Mouse (Mus musculus): Measurements from ENCODE around the gene Krt71. TPM values are rescaled to one million over a fixed set of nuclear protein-coding genes. Genes with fewer than 3 reads are reported as not detected.

The Krt71 gene
- polyA plus RNA-seq, 1 experiment from 2014 or later: not detected

GRCm38 (mm10) chr15:101688161-101688560, 54.7 kb downstream of the Krt71 start:
- Histone ChIP-seq H3K27me3 (no peaks in the 10 kb centered on the region), H3K4me2 (no peak overlapping the region), H3K27ac (replicated peaks) (no peak overlapping the region), H3K4me1 (replicated peaks) (no peaks in the 10 kb centered on the region), H3K9me3 (replicated peaks) (no peaks in the 10 kb centered on the region), H3K4me3 (replicated peaks) (no peak overlapping the region), H3K36me3 (replicated peaks) (no peaks in the 10 kb centered on the region), H3K9ac (no peak overlapping the region)
- 42% methylated on average over 2 of the region's 2 CpGs for WGBS (ENCODE audit: insufficient replicate concordance)
- no peak for ATAC-seq (ENCODE audit: insufficient read depth)

Small RNAs within 50 kb of the gene (microRNA-seq; reads per million reads assigned to microRNA genes)
- gene Gm44323: not detected
- gene Gm44342: not detected

Other genes starting within 250 kb of the Krt71 start
- gene Gm49425, start 225.8 kb downstream of the Krt71 start, polyA plus RNA-seq (2015; fragmentation: Nextera tagmentation; extraction: Ambion mirVana): not detected in 2 replicates
- 0.05 TPM in 1 of 2 replicates, not detected in the other for gene Krt84, start 210.3 kb downstream of the Krt71 start, polyA plus RNA-seq (2015; fragmentation: Nextera tagmentation; extraction: Ambion mirVana)
- gene Krt82, start 192.4 kb downstream of the Krt71 start, polyA plus RNA-seq (2015; fragmentation: Nextera tagmentation; extraction: Ambion mirVana): not detected in 2 replicates
- not detected in 2 replicates for gene Krt90, start 180.2 kb downstream of the Krt71 start, polyA plus RNA-seq (2015; fragmentation: Nextera tagmentation; extraction: Ambion mirVana)
- gene Krt75, start 169.2 kb downstream of the Krt71 start, polyA plus RNA-seq (2015; fragmentation: Nextera tagmentation; extraction: Ambion mirVana): not detected in 2 replicates
- gene Gm5414, start 114.9 kb downstream of the Krt71 start, polyA plus RNA-seq (2015; fragmentation: Nextera tagmentation; extraction: Ambion mirVana): not detected in 2 replicates
- not detected in 2 replicates for gene Gm5478, start 95.7 kb downstream of the Krt71 start, polyA plus RNA-seq (2015; fragmentation: Nextera tagmentation; extraction: Ambion mirVana)
- gene Krt6b, start 62.8 kb downstream of the Krt71 start, polyA plus RNA-seq (2015; fragmentation: Nextera tagmentation; extraction: Ambion mirVana): not detected in 2 replicates
- gene Krt6a, start 48.8 kb downstream of the Krt71 start, polyA plus RNA-seq (2015; fragmentation: Nextera tagmentation; extraction: Ambion mirVana): 0.05 and 0.17 TPM in 2 replicates
- 0.14 and 0.53 TPM in 2 replicates for gene Krt5, start 30.2 kb downstream of the Krt71 start, polyA plus RNA-seq (2015; fragmentation: Nextera tagmentation; extraction: Ambion mirVana)
- gene Krt72, start 43.4 kb upstream of the Krt71 start, polyA plus RNA-seq (2015; fragmentation: Nextera tagmentation; extraction: Ambion mirVana): not detected in 2 replicates
- gene Krt73, start 59.2 kb upstream of the Krt71 start, polyA plus RNA-seq (2015; fragmentation: Nextera tagmentation; extraction: Ambion mirVana): not detected in 2 replicates
- gene Krt2, start 75.1 kb upstream of the Krt71 start, polyA plus RNA-seq (2015; fragmentation: Nextera tagmentation; extraction: Ambion mirVana): not detected in 2 replicates
- 0.08 and 0.70 TPM in 2 replicates for gene Krt1, start 107.7 kb upstream of the Krt71 start, polyA plus RNA-seq (2015; fragmentation: Nextera tagmentation; extraction: Ambion mirVana)
- 0.22 TPM in 1 of 2 replicates, not detected in the other for gene Krt77, start 126.6 kb upstream of the Krt71 start, polyA plus RNA-seq (2015; fragmentation: Nextera tagmentation; extraction: Ambion mirVana)
- gene Krt76, start 149.8 kb upstream of the Krt71 start, polyA plus RNA-seq (2015; fragmentation: Nextera tagmentation; extraction: Ambion mirVana): not detected in 2 replicates
- 0.22 and 0.29 TPM in 2 replicates for gene Krt4, start 181.6 kb upstream of the Krt71 start, polyA plus RNA-seq (2015; fragmentation: Nextera tagmentation; extraction: Ambion mirVana)
- gene Krt79, start 197.2 kb upstream of the Krt71 start, polyA plus RNA-seq (2015; fragmentation: Nextera tagmentation; extraction: Ambion mirVana): not detected in 2 replicates
- 0.06 TPM in 1 of 2 replicates, not detected in the other for gene Krt78, start 211.2 kb upstream of the Krt71 start, polyA plus RNA-seq (2015; fragmentation: Nextera tagmentation; extraction: Ambion mirVana)